Mouse (Mus musculus) thymus, adult 18-20 months (tissue): ENCODE results near the gene Crybb2.

Experiments used
- DNase-seq, 2 experiments: peaks; one replicate each; pipeline ENCODE4 v3.0.0; 2022; ENCODE audit warnings: mixed read lengths in 2 of 2

The Crybb2 gene

GRCm38 (mm10) chr5:113090077-113090690 lies 20.3 kb upstream of the Crybb2 start:
- no peak for DNase-seq

- no peak for DNase-seq
These were observed 17.5 kb upstream of the Crybb2 start for GRCm38 (mm10) chr5:113087465-113087864.

DNA sequence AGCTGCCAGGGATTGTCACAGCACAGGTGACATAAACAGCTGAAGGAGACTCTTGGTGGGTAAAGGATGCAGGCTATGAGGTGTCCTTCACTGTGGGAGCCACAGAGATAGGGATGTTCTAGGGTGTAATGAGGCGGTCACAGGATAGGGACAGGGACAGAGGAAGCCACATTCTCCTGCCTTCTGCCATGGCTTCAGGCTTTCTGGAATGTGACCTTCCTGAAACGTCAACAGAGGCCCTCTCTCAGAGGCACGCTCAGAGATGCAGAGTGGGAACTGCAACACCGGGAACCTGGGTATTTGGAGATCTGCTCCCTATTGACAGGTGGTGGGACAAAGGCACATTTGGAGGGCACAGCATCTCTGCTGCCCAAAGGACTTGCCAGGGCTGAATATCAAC lies 17.1 kb upstream of the Crybb2 start:
- DNase-seq: no peak

DNA sequence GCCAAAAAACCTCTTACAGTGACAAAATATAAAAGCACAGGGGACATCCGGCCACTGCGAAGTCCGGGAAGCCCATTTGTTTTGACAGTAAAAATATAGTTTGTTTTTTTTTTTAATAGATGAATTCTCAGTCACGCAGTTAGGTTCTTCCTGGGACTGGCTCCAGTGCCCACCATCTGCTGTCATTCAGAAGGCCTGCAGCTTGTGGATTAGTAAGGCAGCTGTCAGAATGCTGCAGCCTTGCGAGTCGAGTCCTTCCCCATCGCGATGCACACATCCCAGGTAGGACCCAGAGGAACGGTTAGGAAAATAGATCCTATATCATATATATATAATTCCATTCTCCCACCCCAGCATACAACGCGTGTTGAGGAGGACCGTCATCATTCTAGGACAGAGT lies 16.5 kb upstream of the Crybb2 start:
- DNase-seq: no peak

DNA sequence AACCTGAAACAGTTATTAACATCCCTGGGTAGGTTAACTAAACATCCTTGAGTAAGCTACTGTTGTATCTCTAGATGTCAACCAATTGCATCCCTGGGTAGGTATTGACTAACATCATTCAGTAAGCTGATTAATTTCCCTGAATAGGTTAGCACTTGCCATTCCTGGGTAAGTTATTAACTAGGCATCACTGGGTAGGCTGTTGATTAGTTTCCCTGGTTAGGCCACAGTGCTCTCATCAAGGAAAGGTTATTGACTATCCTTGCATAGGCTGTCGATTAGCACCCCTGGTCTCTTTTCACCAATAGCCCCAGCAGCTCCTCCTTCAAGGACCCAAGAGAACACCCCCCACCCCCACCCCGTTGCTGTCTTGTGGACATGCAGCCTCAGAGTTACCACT lies 16.0 kb upstream of the Crybb2 start:
- DNase-seq: no peak

DNA sequence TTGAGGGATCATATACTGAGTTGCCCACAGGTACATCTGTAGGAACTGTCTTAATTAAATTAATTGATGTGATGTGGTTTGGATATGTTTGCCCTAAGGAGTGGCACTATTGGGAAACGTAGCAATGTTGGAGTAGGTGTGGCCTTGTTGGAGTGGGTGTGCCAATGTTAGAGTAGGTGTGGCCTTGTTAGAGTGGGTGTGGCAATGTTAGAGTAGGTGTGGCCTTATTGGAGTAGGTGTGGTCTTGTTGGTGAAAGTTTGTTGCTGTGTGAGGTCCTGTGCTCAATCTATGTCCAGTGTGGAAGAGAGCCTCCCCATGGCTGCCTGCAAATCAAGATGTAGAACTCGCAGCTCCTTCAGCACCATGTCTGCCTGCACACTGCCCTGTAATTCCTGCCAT lies 14.4 kb upstream of the Crybb2 start:
- no peak for DNase-seq

GRCm38 (mm10) chr5:113082356-113083168 lies 12.6 kb upstream of the Crybb2 start:
- no peak for DNase-seq

GRCm38 (mm10) chr5:113081439-113081838 lies 11.5 kb upstream of the Crybb2 start, which contains the start of gene Crybb3:
Gene Crybb3 (minus strand): TSS chr5:113081584.
- DNase-seq: no peak

DNA sequence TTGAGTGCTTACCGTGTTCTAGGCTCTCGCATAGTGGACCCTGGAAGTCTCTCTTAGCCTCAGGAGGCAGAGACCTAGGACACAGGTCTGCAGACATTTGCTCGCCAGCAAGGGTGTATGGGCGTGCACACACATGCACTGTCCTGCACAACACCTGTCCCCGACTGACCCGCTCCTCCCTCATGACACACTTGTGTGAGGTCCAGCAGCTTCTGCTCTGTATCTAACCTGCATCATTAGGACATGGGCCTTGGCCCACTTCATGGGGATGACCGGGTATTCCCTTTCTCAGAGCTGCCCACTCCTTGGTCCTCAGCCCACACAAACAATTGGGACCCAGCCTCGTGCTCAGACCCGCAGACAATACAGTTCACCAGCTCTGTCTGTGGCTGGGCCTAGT lies 11.1 kb upstream of the Crybb2 start:
- no peak for DNase-seq

GRCm38 (mm10) chr5:113079783-113080182 lies 9.9 kb upstream of the Crybb2 start:
- DNase-seq: no peak

- DNase-seq: no peak
These were observed 8.8 kb upstream of the Crybb2 start for GRCm38 (mm10) chr5:113078686-113079085.

- DNase-seq: peak; percentile 49 to 56
These were observed 15.6 kb downstream of the Crybb2 start for GRCm38 (mm10) chr5:113054308-113054707.

- no peak for DNase-seq
These were observed 19.2 kb downstream of the Crybb2 start for GRCm38 (mm10) chr5:113050581-113051185.

DNA sequence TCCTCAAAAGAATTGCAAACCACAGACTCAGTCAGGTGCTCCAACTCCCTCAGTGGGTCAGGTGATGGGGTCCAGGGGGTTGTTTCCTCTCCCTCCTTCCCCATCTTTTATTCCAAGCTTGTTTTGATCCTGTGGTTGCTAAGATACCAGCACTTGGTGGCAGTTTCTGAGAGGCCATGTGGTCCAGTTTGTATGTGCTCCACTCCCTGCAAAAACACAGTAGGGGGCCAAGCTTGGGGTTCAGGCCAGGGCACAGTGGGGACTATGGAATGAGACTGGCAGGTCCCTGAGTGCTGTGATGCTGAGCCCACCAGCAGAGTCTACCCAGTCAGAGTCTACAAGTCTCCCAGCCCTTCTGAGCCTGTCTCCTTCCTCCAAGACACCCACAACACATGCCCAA lies 20.0 kb downstream of the Crybb2 start:
- DNase-seq: no peak

DNA sequence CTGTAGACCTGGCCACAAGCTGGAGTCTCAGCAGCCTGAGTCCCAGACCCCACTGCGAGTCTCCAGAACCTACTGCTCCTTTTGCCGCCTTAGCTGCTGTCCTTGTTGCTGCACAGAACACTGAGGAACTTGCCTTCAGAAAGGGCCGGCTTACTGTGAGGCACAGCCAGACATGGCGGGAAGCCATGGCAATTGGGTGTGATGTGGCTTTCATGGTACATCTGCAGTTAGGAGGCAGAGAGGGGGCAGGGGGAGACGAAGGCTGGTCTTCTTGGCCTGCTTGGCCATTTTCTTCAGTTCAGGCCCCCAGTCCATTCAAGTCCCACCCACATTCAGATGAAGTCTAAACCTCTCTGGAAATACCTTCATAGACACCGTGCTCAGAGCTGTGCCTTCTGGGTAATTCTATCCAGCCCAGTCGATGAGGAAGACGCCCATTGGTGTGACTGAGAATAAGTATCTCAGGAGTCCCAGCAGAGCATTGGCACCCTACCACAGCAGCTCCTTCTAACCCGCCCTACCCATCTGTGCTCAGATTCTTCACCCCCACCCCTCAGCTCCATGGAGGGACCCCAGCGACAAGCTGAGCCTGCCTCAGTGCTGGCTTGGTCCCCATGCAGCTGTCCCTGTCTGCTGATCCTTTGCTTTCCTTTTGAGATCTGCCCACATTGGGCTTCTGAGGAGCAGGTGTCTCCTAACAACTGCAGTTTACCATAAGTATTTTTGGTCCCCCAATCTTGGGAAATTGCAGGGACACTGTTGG lies 24.2 kb downstream of the Crybb2 start:
- DNase-seq: no peak

- DNase-seq: no peak
These were observed 26.4 kb downstream of the Crybb2 start for GRCm38 (mm10) chr5:113043531-113043930.

- DNase-seq: no peak
These were observed 28.3 kb downstream of the Crybb2 start for GRCm38 (mm10) chr5:113041567-113042071.

- no peak for DNase-seq
These were observed 29.1 kb downstream of the Crybb2 start for GRCm38 (mm10) chr5:113040776-113041175.

DNA sequence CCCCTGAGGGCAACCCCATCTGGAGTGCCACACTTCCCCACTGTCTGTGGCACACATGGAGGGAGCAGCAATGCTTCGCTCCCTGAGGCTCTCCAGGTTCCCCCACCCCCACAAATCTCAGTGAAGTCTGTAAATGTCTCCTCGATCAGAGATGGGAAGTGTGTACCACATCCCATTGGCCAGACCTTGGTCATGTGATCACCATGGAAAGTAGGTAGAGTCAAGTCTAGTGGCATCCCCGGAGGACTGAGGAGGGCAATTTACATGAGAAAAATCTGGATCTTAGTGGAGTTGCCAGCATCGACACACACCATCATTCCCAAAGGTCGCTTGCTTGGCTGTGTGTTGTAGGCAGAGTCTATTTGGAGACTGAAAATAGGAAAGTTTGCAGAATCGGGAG lies 31.3 kb downstream of the Crybb2 start:
- no peak for DNase-seq

GRCm38 (mm10) chr5:113035094-113036047 lies 34.5 kb downstream of the Crybb2 start:
- DNase-seq: peak in 1 of 2 experiments; percentile 35

GRCm38 (mm10) chr5:113031201-113031754 lies 38.6 kb downstream of the Crybb2 start:
- no peak for DNase-seq
